ENCODE assay signal across 8 mouse cellular contexts in genomic region chr5:137277360-137278342, GRCm38 (mm10). TPM values are rescaled to one million over a fixed set of nuclear protein-coding genes. Genes with fewer than 3 reads are reported as not detected.
DNase-seq lines count a peak whose midpoint lies in the region; ATAC-seq and TF ChIP-seq lines count a peak whose summit lies in the region.

No protein-coding gene starts in this region.

- WGBS in heart, postnatal 0 days = 61% methylated on average over 18 of the region's 18 CpGs
- 26% methylated on average over 18 of the region's 18 CpGs for WGBS in limb, embryonic 14.5 days
- 37% methylated on average over 18 of the region's 18 CpGs for WGBS in stomach, embryonic 15.5 days
- 55% methylated on average over 18 of the region's 18 CpGs for WGBS in forebrain, embryonic 12.5 days

- no peak overlapping the region for H3K27ac ChIP-seq in heart, postnatal 0 days (ENCODE audit: low read depth)
- H3K27ac ChIP-seq in MEL (ENCODE audit: control insufficient read depth, low read depth, low read length) = no peak overlapping the region
- no peak overlapping the region for H3K27ac ChIP-seq in limb, embryonic 14.5 days (replicated peaks; ENCODE audit: low read depth, low read length)
- peak overlapping the region; percentile 49 for H3K27ac ChIP-seq in stomach, embryonic 15.5 days
- no peak overlapping the region for H3K27ac ChIP-seq in forebrain, embryonic 12.5 days

- no peaks in the 10 kb centered on the region for H3K4me1 ChIP-seq in heart, postnatal 0 days (ENCODE audit: control insufficient read depth, insufficient read depth)
- H3K4me1 ChIP-seq in MEL (ENCODE audit: control insufficient read depth in 1 of 2, insufficient read depth in 2 of 2, low read length in 2 of 2) = no peaks in the 10 kb centered on the region
- H3K4me1 ChIP-seq in limb, embryonic 14.5 days (ENCODE audit: control insufficient read depth, insufficient read depth, low read length) = no peaks in the 10 kb centered on the region
- 0 out of 2 replicates have a peak, but pooled peaks cover 3% of the 10 kb centered on the region for H3K4me1 ChIP-seq in stomach, embryonic 15.5 days
- no peaks in the 10 kb centered on the region for H3K4me1 ChIP-seq in forebrain, embryonic 12.5 days

- TF ChIP-seq CTCF in heart, postnatal 0 days (IDR thresholded peaks at IDR 0.05; ENCODE audit: low read depth) = peak; percentile 50
- TF ChIP-seq CTCF in MEL (IDR thresholded peaks at IDR 0.05 in 2 of 3, conservative IDR thresholded peaks at IDR 0.05 in 1 of 3; ENCODE audit: control insufficient read depth in 1 of 3, insufficient read depth in 1 of 3, low read depth in 2 of 3, low read length in 3 of 3, poor library complexity in 1 of 3, severe bottlenecking in 1 of 3) = peak; percentile 19 to 52 (median 29); a peak in 4 of 6 replicates

- H3K9me3 ChIP-seq in heart, postnatal 0 days (replicated peaks; ENCODE audit: control insufficient read depth, low read length) = no peaks in the 10 kb centered on the region; the same call in 1 of the 2 replicates
- H3K9me3 ChIP-seq in MEL (replicated peaks; ENCODE audit: insufficient read depth, low read length) = no peaks in the 10 kb centered on the region
- H3K9me3 ChIP-seq in limb, embryonic 14.5 days (ENCODE audit: control insufficient read depth, low read length) = peaks cover 9% of the 10 kb centered on the region; the same call in 1 of the 2 replicates
- no peaks in the 10 kb centered on the region for H3K9me3 ChIP-seq in stomach, embryonic 15.5 days
- peaks cover 6% of the 10 kb centered on the region for H3K9me3 ChIP-seq in forebrain, embryonic 12.5 days

- no peak overlapping the region for H3K4me2 ChIP-seq in heart, postnatal 0 days (ENCODE audit: low read depth, low read length)
- no peak overlapping the region for H3K4me2 ChIP-seq in limb, embryonic 14.5 days (replicated peaks; ENCODE audit: low read depth, low read length, severe bottlenecking)
- H3K4me2 ChIP-seq in stomach, embryonic 15.5 days = peak overlapping the region; percentile 11; the same call in 1 of the 2 replicates
- H3K4me2 ChIP-seq in forebrain, embryonic 12.5 days = no peak overlapping the region

- H3K79me2 ChIP-seq in MEL (ENCODE audit: control insufficient read depth, insufficient read depth, low read length, poor library complexity) = no peaks in the 10 kb centered on the region

- 0 out of 2 replicates have a peak, but pooled peaks cover 3% of the 10 kb centered on the region for H3K27me3 ChIP-seq in heart, postnatal 0 days (ENCODE audit: control insufficient read depth, insufficient read depth, low read length)
- H3K27me3 ChIP-seq in MEL (ENCODE audit: control insufficient read depth in 1 of 2, insufficient read depth in 2 of 2, low read length in 2 of 2) = peaks cover 1 to 2% of the 10 kb centered on the region in 2 experiments; a peak in 3 of 4 replicates
- no peaks in the 10 kb centered on the region for H3K27me3 ChIP-seq in limb, embryonic 14.5 days (ENCODE audit: control insufficient read depth, insufficient read depth, low read length)
- H3K27me3 ChIP-seq in stomach, embryonic 15.5 days (replicated peaks) = no peaks in the 10 kb centered on the region
- H3K27me3 ChIP-seq in forebrain, embryonic 12.5 days = peaks cover 18% of the 10 kb centered on the region; the same call in 1 of the 2 replicates

- no peak overlapping the region for H3K9ac ChIP-seq in heart, postnatal 0 days (replicated peaks; ENCODE audit: low read depth, low read length)
- no peak overlapping the region for H3K9ac ChIP-seq in MEL (ENCODE audit: control insufficient read depth, low read depth, low read length, poor library complexity, severe bottlenecking)
- H3K9ac ChIP-seq in limb, embryonic 14.5 days (ENCODE audit: low read depth, low read length, severe bottlenecking) = no peak overlapping the region
- no peak overlapping the region for H3K9ac ChIP-seq in stomach, embryonic 15.5 days
- H3K9ac ChIP-seq in forebrain, embryonic 12.5 days = no peak overlapping the region

- TF ChIP-seq POLR2A in MEL (IDR thresholded peaks at IDR 0.05; ENCODE audit: control insufficient read depth in 1 of 2, insufficient read depth in 1 of 2, low read depth in 1 of 2, low read length in 2 of 2, poor library complexity in 1 of 2) = no peak
- no peak for TF ChIP-seq POLR2A in limb, embryonic 14.5 days (IDR thresholded peaks at IDR 0.05; ENCODE audit: borderline replicate concordance, extremely low read depth, insufficient read depth, insufficient read length)

- TF ChIP-seq EP300 in heart, postnatal 0 days (IDR thresholded peaks at IDR 0.05; ENCODE audit: low read depth) = no peak
- TF ChIP-seq EP300 in MEL (IDR thresholded peaks at IDR 0.05; ENCODE audit: low read depth in 1 of 2, low read length in 2 of 2) = no peak

- H3K36me3 ChIP-seq in heart, postnatal 0 days (replicated peaks; ENCODE audit: control insufficient read depth, insufficient read depth, low read length) = no peaks in the 10 kb centered on the region
- no peaks in the 10 kb centered on the region for H3K36me3 ChIP-seq in MEL (ENCODE audit: control insufficient read depth in 1 of 2, insufficient read depth in 2 of 2, low read length in 2 of 2)
- H3K36me3 ChIP-seq in limb, embryonic 14.5 days (ENCODE audit: control insufficient read depth, insufficient read depth, low read length) = no peaks in the 10 kb centered on the region
- no peaks in the 10 kb centered on the region for H3K36me3 ChIP-seq in stomach, embryonic 15.5 days
- no peaks in the 10 kb centered on the region for H3K36me3 ChIP-seq in forebrain, embryonic 12.5 days (replicated peaks)

- ATAC-seq in heart, postnatal 0 days (ENCODE audit: insufficient read depth, low read depth) = no peak
- ATAC-seq in limb, embryonic 14.5 days (ENCODE audit: low FRiP score, low read depth) = peak; percentile 83
- peak; percentile 60; the same call in 1 of the 2 replicates for ATAC-seq in stomach, embryonic 15.5 days (ENCODE audit: insufficient read depth, low FRiP score, low read depth)
- no peak for ATAC-seq in forebrain, embryonic 12.5 days (ENCODE audit: low FRiP score)

- peak; percentile 6 for TF ChIP-seq RAD21 in MEL (IDR thresholded peaks at IDR 0.05; ENCODE audit: low read depth, low read length)

- H3K4me3 ChIP-seq in heart, postnatal 0 days (ENCODE audit: low read depth, low read length) = no peak overlapping the region
- no peak overlapping the region for H3K4me3 ChIP-seq in MEL (ENCODE audit: control insufficient read depth in 1 of 2, insufficient read depth in 1 of 2, low read depth in 2 of 2, low read length in 2 of 2)
- no peak overlapping the region for H3K4me3 ChIP-seq in limb, embryonic 14.5 days (replicated peaks; ENCODE audit: low read length)
- no peak overlapping the region for H3K4me3 ChIP-seq in stomach, embryonic 15.5 days (replicated peaks)
- no peak overlapping the region for H3K4me3 ChIP-seq in forebrain, embryonic 12.5 days (replicated peaks)

- DNase-seq in heart, postnatal 0 days (ENCODE audit: low spot score) = no peak
- no peak for DNase-seq in heart, adult 11 months
- no peak for DNase-seq in MEL (ENCODE audit: low read depth, low spot score)
- DNase-seq in fat pad, adult 2 months (ENCODE audit: extremely low read depth, low read depth, low spot score) = peak; percentile 34
- no peak for DNase-seq in limb, embryonic 14.5 days (ENCODE audit: low spot score)
- DNase-seq in frontal cortex, postnatal 14 days (ENCODE audit: low spot score in 2 of 2) = no peak

RNA-seq across cellular contexts. Expression of gene Ache, which starts 9.7 kb away (rescaled TPM):
- total RNA-seq in heart, postnatal 0 days (2014; rRNA removed; ENCODE audit: low replicate concordance) = 5.3 and 5.9 TPM in 2 replicates
- polyA plus RNA-seq in heart, postnatal 0 days (2015; fragmentation: Nextera tagmentation; extraction: Ambion mirVana) = 2.3 and 2.8 TPM in 2 replicates
- 3.4 and 7.0 TPM in 2 replicates for total RNA-seq in MEL (2012; rRNA removed)
- 10 to 100 TPM in 1 of 2 experiments, not detected in 1; 16.8 TPM for polyA plus RNA-seq in MEL (2012; ENCODE audit: insufficient read depth in 1 of 2, insufficient read length in 2 of 2, low read depth in 1 of 2, low replicate concordance in 2 of 2, missing spikeins in 1 of 2)
- 21.8 and 28.7 TPM in 2 replicates for polyA plus RNA-seq in limb, embryonic 14.5 days (2012; rRNA removed)
- 18.0 and 21.8 TPM in 2 replicates for polyA plus RNA-seq in limb, embryonic 14.5 days (2014; fragmentation: Nextera tagmentation; extraction: Ambion mirVana)
- 9.8 and 12.3 TPM in 2 replicates for polyA plus RNA-seq in stomach, embryonic 15.5 days (2015; fragmentation: Nextera tagmentation; extraction: Ambion mirVana)
- polyA plus RNA-seq in forebrain, embryonic 12.5 days (2016; fragmentation: Nextera tagmentation; extraction: Ambion mirVana) = 3.1 and 3.6 TPM in 2 replicates

RNA-seq across cellular contexts. Expression of gene Ufsp1, which starts 16.8 kb away (rescaled TPM):
- 4.1 and 5.6 TPM in 2 replicates for total RNA-seq in heart, postnatal 0 days (2014; rRNA removed; ENCODE audit: low replicate concordance)
- 11.5 and 11.9 TPM in 2 replicates for polyA plus RNA-seq in heart, postnatal 0 days (2015; fragmentation: Nextera tagmentation; extraction: Ambion mirVana)
- total RNA-seq in MEL (2012; rRNA removed) = 4.7 and 6.9 TPM in 2 replicates
- polyA plus RNA-seq in MEL (2012; ENCODE audit: insufficient read depth in 1 of 2, insufficient read length in 2 of 2, low read depth in 1 of 2, low replicate concordance in 2 of 2, missing spikeins in 1 of 2) = 10 to 100 TPM in 1 of 2 experiments, not detected in 1; 16.1 TPM
- polyA plus RNA-seq in limb, embryonic 14.5 days (2012; rRNA removed) = 10.4 and 10.5 TPM in 2 replicates
- 9.8 and 10.2 TPM in 2 replicates for polyA plus RNA-seq in limb, embryonic 14.5 days (2014; fragmentation: Nextera tagmentation; extraction: Ambion mirVana)
- polyA plus RNA-seq in stomach, embryonic 15.5 days (2015; fragmentation: Nextera tagmentation; extraction: Ambion mirVana) = 7.8 and 8.7 TPM in 2 replicates
- polyA plus RNA-seq in forebrain, embryonic 12.5 days (2016; fragmentation: Nextera tagmentation; extraction: Ambion mirVana) = 6.0 and 7.2 TPM in 2 replicates

RNA-seq across cellular contexts. Expression of gene Srrt, which starts 29.8 kb away (rescaled TPM):
- total RNA-seq in heart, postnatal 0 days (2014; rRNA removed; ENCODE audit: low replicate concordance) = 77.2 and 139 TPM in 2 replicates
- 34.9 and 38.0 TPM in 2 replicates for polyA plus RNA-seq in heart, postnatal 0 days (2015; fragmentation: Nextera tagmentation; extraction: Ambion mirVana)
- 235 and 291 TPM in 2 replicates for total RNA-seq in MEL (2012; rRNA removed)
- 100 to 1,000 TPM in 1 of 2 experiments, not detected in 1; 454 TPM for polyA plus RNA-seq in MEL (2012; ENCODE audit: insufficient read depth in 1 of 2, insufficient read length in 2 of 2, low read depth in 1 of 2, low replicate concordance in 2 of 2, missing spikeins in 1 of 2)
- 263 and 300 TPM in 2 replicates for polyA plus RNA-seq in limb, embryonic 14.5 days (2012; rRNA removed)
- polyA plus RNA-seq in limb, embryonic 14.5 days (2014; fragmentation: Nextera tagmentation; extraction: Ambion mirVana) = 104 and 109 TPM in 2 replicates
- 113 and 122 TPM in 2 replicates for polyA plus RNA-seq in stomach, embryonic 15.5 days (2015; fragmentation: Nextera tagmentation; extraction: Ambion mirVana)
- 184 and 198 TPM in 2 replicates for polyA plus RNA-seq in forebrain, embryonic 12.5 days (2016; fragmentation: Nextera tagmentation; extraction: Ambion mirVana)

RNA-seq across cellular contexts. Expression of gene Trip6, which starts 36.6 kb away (rescaled TPM):
- total RNA-seq in heart, postnatal 0 days (2014; rRNA removed; ENCODE audit: low replicate concordance) = 44.8 and 46.8 TPM in 2 replicates
- polyA plus RNA-seq in heart, postnatal 0 days (2015; fragmentation: Nextera tagmentation; extraction: Ambion mirVana) = 22.9 and 28.6 TPM in 2 replicates
- total RNA-seq in MEL (2012; rRNA removed) = 0.46 and 0.58 TPM in 2 replicates
- 1 to 10 TPM in 1 of 2 experiments, not detected in 1; 2.1 TPM for polyA plus RNA-seq in MEL (2012; ENCODE audit: insufficient read depth in 1 of 2, insufficient read length in 2 of 2, low read depth in 1 of 2, low replicate concordance in 2 of 2, missing spikeins in 1 of 2)
- polyA plus RNA-seq in limb, embryonic 14.5 days (2012; rRNA removed) = 131 and 155 TPM in 2 replicates
- 91.0 and 105 TPM in 2 replicates for polyA plus RNA-seq in limb, embryonic 14.5 days (2014; fragmentation: Nextera tagmentation; extraction: Ambion mirVana)
- polyA plus RNA-seq in stomach, embryonic 15.5 days (2015; fragmentation: Nextera tagmentation; extraction: Ambion mirVana) = 73.2 and 73.4 TPM in 2 replicates
- 41.3 and 43.9 TPM in 2 replicates for polyA plus RNA-seq in forebrain, embryonic 12.5 days (2016; fragmentation: Nextera tagmentation; extraction: Ambion mirVana)

RNA-seq across cellular contexts. Expression of gene Slc12a9, which starts 55.7 kb away (rescaled TPM):
- 7.3 and 14.8 TPM in 2 replicates for total RNA-seq in heart, postnatal 0 days (2014; rRNA removed; ENCODE audit: low replicate concordance)
- polyA plus RNA-seq in heart, postnatal 0 days (2015; fragmentation: Nextera tagmentation; extraction: Ambion mirVana) = 4.0 and 4.5 TPM in 2 replicates
- total RNA-seq in MEL (2012; rRNA removed) = 7.1 and 8.8 TPM in 2 replicates
- polyA plus RNA-seq in MEL (2012; ENCODE audit: insufficient read depth in 1 of 2, insufficient read length in 2 of 2, low read depth in 1 of 2, low replicate concordance in 2 of 2, missing spikeins in 1 of 2) = 10 to 100 TPM in 1 of 2 experiments, not detected in 1; 12.1 TPM
- polyA plus RNA-seq in limb, embryonic 14.5 days (2012; rRNA removed) = 20.2 and 26.1 TPM in 2 replicates
- polyA plus RNA-seq in limb, embryonic 14.5 days (2014; fragmentation: Nextera tagmentation; extraction: Ambion mirVana) = 8.0 and 11.9 TPM in 2 replicates
- polyA plus RNA-seq in stomach, embryonic 15.5 days (2015; fragmentation: Nextera tagmentation; extraction: Ambion mirVana) = 13.0 and 14.5 TPM in 2 replicates
- polyA plus RNA-seq in forebrain, embryonic 12.5 days (2016; fragmentation: Nextera tagmentation; extraction: Ambion mirVana) = 17.3 and 17.4 TPM in 2 replicates

Comparison
In these comparisons a context has a peak if more than half of its experiments do, and no peak if none do; other contexts are left out.
1. ATAC-seq: peak in limb, embryonic 14.5 days (single experiment) and stomach, embryonic 15.5 days (single experiment); none in heart, postnatal 0 days (single experiment) and forebrain, embryonic 12.5 days (single experiment).